Mouse (Mus musculus): Measurements from ENCODE around the gene Sox10.

GRCm38 (mm10) chr15:79133191-79133661, 31.8 kb downstream of the Sox10 start:
- TF ChIP-seq CTCF (IDR thresholded peaks at IDR 0.05; ENCODE audit: low read depth) = no peak
- no peak for TF ChIP-seq EP300 (IDR thresholded peaks at IDR 0.05; ENCODE audit: low read depth)
